Mouse (Mus musculus) lung, postnatal 0 days (tissue): ENCODE measurements around the gene Ctsc.

ENCODE experiments used
- CTCF ChIP-seq: IDR thresholded peaks from 2 replicates; pipeline ENCODE4 v1.5.1; 2016; ENCODE audit warnings: antibody characterized with exemption, mild to moderate bottlenecking
- EP300 ChIP-seq: IDR thresholded peaks from 2 replicates; pipeline ENCODE4 v1.6.1; 2016; ENCODE audit warnings: antibody characterized with exemption, mild to moderate bottlenecking, control low read depth

DNA sequence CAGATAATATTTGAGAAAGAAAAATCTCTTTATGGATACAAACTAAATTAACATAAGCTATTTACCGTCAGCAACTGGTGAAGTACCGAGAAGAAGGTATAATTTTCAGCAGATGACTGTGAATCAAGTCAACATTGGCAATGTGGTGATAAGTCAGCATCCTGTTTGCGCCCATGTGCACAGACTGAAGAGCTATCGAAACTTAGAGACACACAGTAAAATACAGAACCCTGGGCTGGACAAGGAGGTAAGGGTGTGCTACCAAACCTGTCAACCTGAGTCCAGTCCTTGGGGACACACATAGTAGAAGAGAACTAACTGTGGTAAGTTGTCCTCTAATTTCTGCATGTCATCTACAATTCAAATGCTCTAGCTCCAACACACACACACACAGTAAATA lies 47.8 kb upstream of the Ctsc start:
- TF ChIP-seq EP300, result no peak
- no peak for TF ChIP-seq CTCF
